Mouse (Mus musculus): ENCODE results near the gene Tut7. TPM values are rescaled to one million over a fixed set of nuclear protein-coding genes. Genes with fewer than 3 reads are reported as not detected.
A peak's percentile ranks its signal among the peaks of the same experiment; 100 is the strongest.
"Not testable (repeated sequence)": the region's sequence is repeated elsewhere in the genome, so short reads cannot be mapped to it uniquely, and the experiment has no call there.

The Tut7 gene
- total RNA-seq, 2 experiments from 2014 or later: 46.3 to 50.3 TPM

GRCm38 (mm10) chr13:59766786-59767515 lies 56.0 kb downstream of the Tut7 start:
- DNase-seq: no peak

- DNase-seq: no peak
These were observed 60.2 kb downstream of the Tut7 start for GRCm38 (mm10) chr13:59762791-59763190.

DNA sequence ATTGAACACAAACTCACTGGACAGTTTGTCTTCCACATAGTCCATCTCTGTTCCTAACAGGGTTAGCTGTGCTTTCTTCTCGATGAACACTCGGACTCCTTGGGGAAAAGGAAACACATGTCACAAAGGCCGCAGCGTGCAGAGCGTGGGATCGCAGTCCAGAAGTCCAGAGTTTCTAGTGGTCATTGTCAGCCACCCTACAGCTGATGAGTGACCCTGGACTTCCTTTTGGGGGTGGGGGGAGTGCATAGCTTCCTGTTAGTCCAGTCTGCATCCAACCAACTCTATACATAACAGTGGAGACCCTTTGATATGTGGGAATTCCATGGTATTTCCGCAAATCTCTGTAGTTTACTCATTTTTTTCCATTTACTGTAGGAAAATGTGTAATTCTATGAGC lies 66.0 kb downstream of the Tut7 start:
- DNase-seq: no peak

DNA sequence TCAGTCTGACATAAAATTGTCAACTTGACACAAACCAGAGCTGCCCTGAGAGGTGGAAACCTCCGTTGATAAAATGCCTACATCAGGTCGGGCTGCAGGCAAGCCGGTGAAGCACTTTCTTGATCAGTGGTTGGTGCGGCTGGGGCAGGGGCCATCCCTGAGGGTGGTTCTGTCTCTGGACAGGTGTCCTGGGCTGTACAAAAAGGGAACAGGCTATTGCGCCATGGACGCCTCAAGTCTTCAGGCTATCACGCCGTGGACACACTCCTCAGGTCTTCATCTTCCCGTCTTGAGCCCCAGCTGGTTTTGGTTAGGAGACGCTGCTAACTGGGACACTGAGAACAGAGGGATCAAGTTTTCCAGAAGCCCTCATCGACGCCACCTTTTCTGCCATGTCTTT lies 72.6 kb downstream of the Tut7 start:
- no peak for DNase-seq

DNA sequence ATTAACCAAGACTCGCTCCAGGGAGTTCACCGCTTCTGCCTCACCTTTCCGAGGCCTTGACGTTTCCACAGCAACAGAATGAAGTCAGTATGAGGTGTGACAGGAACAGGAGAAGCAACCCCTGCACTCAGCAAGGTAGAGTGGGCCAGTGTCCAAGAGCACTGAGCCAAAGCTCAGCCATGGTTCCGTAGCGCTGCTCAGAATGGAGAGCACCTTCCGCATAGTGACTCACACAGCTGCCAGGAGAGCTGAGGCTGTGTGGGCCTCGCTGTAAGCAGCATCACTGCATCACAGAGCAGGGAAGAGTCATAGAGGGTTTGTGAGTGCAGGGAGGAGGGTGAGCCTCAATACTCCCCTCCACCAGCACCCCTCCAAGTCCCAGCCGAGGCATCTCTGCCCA lies 76.2 kb downstream of the Tut7 start, which contains the start of gene 1700014D04Rik:
Gene 1700014D04Rik (minus strand): TSS at position 42 of the 400 bp plus-strand sequence.
- DNase-seq: no peak

GRCm38 (mm10) chr13:59746164-59746563 lies 76.8 kb downstream of the Tut7 start:
- no peak for DNase-seq

DNA sequence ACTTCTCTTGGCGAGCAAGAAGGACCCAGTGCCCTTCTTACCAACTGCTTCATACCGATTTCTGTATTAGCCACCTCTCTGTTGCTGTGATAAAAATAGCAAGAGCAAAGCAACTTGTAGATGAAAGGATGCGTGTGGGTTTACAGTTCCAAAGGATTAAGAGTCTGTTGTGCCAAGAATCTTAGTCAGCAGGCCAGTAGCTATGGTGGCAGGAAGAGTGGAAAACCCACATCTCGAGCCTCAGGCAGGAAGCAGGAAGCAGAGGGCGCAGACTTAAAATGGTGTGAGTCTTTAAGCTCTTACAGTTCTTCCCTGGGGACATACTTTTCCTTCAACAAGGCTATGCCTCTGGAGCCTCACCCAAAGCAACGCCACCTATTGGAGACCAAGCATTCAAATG lies 77.5 kb downstream of the Tut7 start:
- DNase-seq: no peak

GRCm38 (mm10) chr13:59741697-59742096 lies 81.2 kb downstream of the Tut7 start:
- peak; percentile 26 for DNase-seq

GRCm38 (mm10) chr13:59741096-59741495 lies 81.9 kb downstream of the Tut7 start:
- peak; percentile 28 for DNase-seq

DNA sequence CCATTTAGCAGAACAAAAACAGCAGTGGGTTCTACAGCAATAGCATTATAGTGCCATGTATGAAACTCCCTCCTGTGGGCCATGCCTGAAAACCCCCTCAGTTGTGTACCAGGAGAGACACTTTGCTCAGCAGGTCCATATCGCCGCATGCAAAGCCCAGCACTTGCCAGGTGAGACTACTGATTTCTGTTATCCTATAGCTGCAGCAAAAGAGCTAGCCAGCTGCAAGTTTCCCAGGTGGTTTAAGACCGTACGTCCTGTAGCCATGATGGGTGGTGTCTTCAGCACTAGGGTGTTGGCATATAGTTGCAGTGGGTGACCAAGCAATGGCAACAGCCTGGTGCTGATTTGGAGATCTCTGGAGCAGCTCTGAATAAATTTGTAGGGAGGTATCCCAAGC lies 83.5 kb downstream of the Tut7 start:
- no peak for DNase-seq

DNA sequence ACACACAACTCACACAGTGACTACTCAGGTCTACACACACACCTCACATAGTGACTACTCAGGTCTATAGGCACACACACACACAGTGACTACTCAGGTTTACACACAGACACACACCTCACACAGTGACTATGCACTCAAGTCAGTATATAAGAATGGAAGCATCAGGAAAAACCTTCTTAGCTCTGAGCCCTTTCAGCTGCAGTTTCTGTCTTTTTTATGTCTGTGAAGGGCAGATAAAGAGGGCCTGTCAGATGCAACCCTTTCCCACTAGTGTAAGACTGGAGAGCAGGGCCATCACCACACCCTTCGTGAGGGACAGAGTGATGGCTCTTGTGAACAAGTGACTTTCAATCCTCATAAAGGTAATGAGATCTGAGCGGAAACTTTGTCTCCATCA lies 84.5 kb downstream of the Tut7 start:
- DNase-seq: no peak

DNA sequence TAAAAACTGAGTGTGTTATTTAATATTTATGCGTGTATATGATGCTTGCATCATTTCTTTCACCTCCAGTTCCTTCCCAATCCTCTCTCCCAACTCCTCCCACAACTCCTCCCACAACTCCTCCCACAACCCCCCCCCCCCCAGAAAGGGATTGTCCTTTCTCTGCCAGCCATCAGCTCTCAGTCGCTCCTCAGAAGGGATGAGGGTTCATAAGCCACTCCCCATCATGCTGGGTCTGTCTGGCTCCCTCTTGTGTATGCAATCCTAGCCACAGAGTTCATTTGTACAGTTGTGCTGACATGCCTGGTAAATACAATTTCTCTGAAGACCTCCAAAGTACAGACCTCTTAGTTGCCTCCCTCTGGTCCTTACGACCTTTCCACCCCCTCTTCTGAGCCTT lies 87.8 kb downstream of the Tut7 start:
- DNase-seq: no peak

DNA sequence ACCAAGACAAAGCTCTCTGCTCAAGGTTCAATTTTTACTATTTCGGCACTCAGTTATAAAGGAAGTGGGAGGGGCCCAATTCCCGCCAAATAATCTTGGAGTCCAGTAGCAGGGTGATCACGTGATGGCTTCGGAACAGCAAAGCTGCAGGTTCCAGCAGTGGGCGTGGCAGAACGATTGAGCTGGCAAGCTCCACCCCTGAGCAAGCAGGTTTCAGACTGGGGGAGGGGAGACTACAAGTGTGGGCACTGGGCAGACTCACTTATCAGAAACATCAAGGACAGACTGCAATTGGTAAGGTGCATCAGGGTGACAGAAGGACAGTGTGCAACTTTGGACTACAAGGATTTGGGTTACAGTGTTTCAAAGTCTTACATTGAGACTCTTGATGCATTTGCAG lies 88.6 kb downstream of the Tut7 start:
- not testable (repeated sequence) for DNase-seq

GRCm38 (mm10) chr13:59733936-59734335 lies 89.0 kb downstream of the Tut7 start:
- DNase-seq: no peak

DNA sequence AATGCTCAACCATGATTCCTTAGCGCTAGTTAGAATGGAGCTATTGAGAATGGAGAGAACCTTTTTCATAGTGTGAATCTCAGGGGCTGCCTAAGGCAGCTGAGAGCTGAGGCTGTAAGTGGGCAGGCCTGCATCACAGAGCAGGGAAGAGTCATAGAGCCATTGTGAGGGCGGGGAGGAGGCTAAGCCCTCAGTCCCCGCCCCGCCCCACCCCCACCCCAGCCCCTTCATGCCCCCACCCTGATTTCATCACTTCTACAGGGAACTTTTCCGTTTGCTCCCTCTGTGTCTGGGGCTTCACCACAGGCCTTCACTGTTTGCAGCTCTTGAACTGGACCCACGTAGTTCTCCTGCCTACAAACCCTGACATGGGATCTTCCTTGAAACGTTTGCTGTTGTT lies 91.3 kb downstream of the Tut7 start, which contains the start of gene Spata31d1d:
Gene Spata31d1d (minus strand): TSS at position 101 of the 400 bp plus-strand sequence.
- no peak for DNase-seq

- DNase-seq: peak; percentile 80
These were observed 94.4 kb downstream of the Tut7 start for GRCm38 (mm10) chr13:59728378-59729093.

GRCm38 (mm10) chr13:59726139-59726867 lies 96.6 kb downstream of the Tut7 start:
- DNase-seq: no peak

GRCm38 (mm10) chr13:59722089-59722488 lies 100.9 kb downstream of the Tut7 start:
- DNase-seq: not testable (repeated sequence)
